Mouse (Mus musculus): ENCODE measurements around the gene Rmi2. TPM values are rescaled to one million over a fixed set of nuclear protein-coding genes. Genes with fewer than 3 reads are reported as not detected.
A peak's percentile ranks its signal among the peaks of the same experiment; 100 is the strongest.
"Not testable (repeated sequence)": the region's sequence is repeated elsewhere in the genome, so short reads cannot be mapped to it uniquely, and the experiment has no call there.

The Rmi2 gene
- polyA plus RNA-seq (2016; fragmentation: Nextera tagmentation; extraction: Ambion mirVana): 2.5 and 4.7 TPM in 2 replicates

- Histone ChIP-seq H3K36me3 (peaks cover 5% of the 10 kb centered on the region), H3K4me1 (replicated peaks) (peaks cover 38% of the 10 kb centered on the region), H3K27me3 (ENCODE audit: insufficient read depth, poor library complexity, severe bottlenecking) (peaks cover 11% of the 10 kb centered on the region), H3K27ac (peak within 1 kb of the TSS; percentile 95), H3K9me3 (no peaks in the 10 kb centered on the region), H3K4me3 (peak within 1 kb of the TSS; percentile 91)
- peak; percentile 89 for DNase-seq (ENCODE audit: low spot score)
- WGBS: 1% methylated on average over 64 of the region's 69 CpGs
These were observed at the start of gene Rmi2 for GRCm38 (mm10) chr16:10834911-10835587. Rmi2 (plus strand) TSS chr16:10835059.

DNA sequence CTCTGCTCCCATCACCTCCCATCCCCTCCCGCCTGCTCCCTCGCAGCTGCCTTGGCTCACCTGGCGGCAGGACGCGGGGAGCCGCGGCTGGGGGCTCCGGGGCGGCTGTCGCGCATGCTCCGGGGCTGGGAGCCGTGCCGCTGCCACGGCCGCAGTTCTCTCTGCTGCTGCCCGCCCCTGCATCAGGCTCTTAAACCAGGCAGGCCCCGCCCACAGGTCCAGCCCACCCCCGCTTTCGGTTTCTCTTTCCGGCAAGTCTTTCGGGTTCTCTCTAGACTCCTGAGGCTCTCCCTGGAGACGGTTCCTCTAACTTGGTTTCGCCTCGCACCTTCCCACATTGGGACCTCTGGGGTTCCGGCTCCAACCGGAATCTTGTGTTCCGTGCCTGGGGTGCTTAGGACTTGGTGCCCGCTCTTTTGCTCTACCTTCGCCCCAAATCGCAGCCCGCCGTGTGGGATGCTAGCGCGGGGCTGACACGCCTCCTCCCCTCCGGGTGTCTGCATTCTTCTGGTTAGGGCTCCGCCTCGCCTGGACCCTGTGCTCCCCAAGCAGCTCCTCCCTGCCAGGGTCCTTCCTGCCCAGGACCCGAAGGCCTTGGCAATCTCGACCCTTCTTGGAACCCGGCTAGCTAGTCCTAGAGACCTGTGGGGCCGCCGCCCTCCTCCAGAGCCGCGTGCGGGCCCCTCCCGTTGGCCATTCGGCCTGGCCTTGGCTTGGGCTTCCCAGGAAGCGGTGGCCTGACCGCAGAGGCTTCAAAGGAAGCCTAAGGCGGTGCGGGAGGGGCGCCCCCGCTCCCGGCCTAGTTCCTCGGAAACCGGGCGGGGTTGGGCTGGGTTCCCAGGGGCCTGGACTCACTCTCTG is 49.3 kb upstream of the Rmi2 start, which contains the start of gene Socs1:
TSS of gene Socs1 (minus strand) at position 166 of the 861 bp plus-strand sequence.
- H3K4me1 ChIP-seq (replicated peaks): peaks cover 58% of the 10 kb centered on the region
- H3K4me3 ChIP-seq: peak within 1 kb of the TSS; percentile 77
- WGBS: under 1% methylated on average over 59 of the region's 59 CpGs
- peaks cover 35% of the 10 kb centered on the region for H3K27me3 ChIP-seq (ENCODE audit: insufficient read depth, poor library complexity, severe bottlenecking)
- H3K36me3 ChIP-seq: no peaks in the 10 kb centered on the region
- DNase-seq (ENCODE audit: low spot score): peak; percentile 91
- no peaks in the 10 kb centered on the region for H3K9me3 ChIP-seq
- H3K27ac ChIP-seq: peak within 1 kb of the TSS; percentile 92

DNA sequence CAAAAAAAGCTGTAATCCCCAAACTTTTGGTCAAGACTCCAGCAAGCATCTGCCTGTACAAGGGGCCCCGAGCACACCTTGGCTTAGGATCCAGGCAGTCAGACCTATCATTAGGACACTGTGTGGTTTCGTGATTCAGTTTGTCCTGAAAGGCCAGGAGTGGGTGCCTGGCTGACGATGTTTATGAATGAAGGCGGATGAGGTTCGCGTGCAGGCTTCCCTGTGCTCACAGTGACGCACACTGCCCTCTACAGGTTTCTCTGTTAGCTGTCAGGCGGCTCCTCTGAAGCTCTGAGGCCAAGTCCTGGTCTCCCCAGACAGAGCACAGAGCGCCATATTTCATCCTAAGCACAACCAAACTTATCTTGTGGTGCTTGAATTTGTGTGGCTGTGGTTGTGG is 48.6 kb upstream of the Rmi2 start:
- Histone ChIP-seq H3K27me3 (ENCODE audit: insufficient read depth, poor library complexity, severe bottlenecking) (peaks cover 30% of the 10 kb centered on the region), H3K9me3 (no peaks in the 10 kb centered on the region), H3K4me1 (replicated peaks) (peaks cover 58% of the 10 kb centered on the region), H3K36me3 (no peaks in the 10 kb centered on the region), H3K4me3 (peak overlapping the region; percentile 77), H3K27ac (peak overlapping the region; percentile 92)
- WGBS: 2% methylated on average over 9 of the region's 9 CpGs
- peak; percentile 86 for DNase-seq (ENCODE audit: low spot score)

DNA sequence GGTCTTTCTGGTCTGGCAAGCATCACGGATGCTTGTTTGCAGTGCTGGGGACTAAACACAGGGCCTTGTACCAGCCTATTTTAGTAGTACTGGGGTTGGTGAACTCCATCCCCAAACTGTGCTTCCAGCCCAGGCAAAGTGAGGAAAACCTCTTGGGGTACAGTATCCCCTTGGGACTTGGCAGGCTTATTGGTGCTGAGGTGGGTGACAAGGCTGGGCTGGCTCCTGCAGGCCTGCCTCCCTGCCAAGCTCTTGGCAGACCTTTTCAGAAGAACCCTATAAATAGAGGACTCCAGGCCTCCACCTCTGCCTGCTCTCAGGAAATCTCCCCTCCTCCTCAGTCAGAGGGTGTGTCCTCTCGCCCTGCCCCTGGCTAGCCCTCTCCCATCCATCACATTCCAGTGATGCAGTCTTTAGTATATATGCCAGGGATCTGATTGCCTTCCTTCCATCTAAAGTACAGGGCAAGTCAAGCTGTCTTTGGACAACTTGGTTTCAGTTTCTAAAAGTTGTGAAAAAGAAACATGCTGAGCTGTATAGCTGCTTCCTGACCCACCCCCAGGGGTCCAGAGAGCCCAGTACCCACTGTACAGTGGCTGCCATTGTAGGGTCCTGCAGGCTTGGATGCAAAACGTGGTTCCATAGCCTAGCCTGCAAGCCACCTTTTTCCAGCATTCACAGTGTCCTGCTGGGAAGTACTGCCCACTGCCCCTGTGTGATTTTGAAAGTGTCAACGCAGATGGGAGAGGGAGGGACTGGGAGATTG is 47.9 kb upstream of the Rmi2 start:
- Histone ChIP-seq H3K4me3 (no peak overlapping the region), H3K9me3 (no peaks in the 10 kb centered on the region), H3K27me3 (ENCODE audit: insufficient read depth, poor library complexity, severe bottlenecking) (peaks cover 30% of the 10 kb centered on the region), H3K4me1 (replicated peaks) (peaks cover 53% of the 10 kb centered on the region), H3K36me3 (no peaks in the 10 kb centered on the region), H3K27ac (no peak overlapping the region)
- DNase-seq (ENCODE audit: low spot score): no peak
- 64% methylated on average over 4 of the region's 4 CpGs for WGBS

- H3K27ac ChIP-seq: no peak overlapping the region
- no peak for DNase-seq (ENCODE audit: low spot score)
- 81% methylated on average over 7 of the region's 7 CpGs for WGBS
- H3K4me3 ChIP-seq: no peak overlapping the region
- H3K4me1 ChIP-seq (replicated peaks): peaks cover 46% of the 10 kb centered on the region
- no peaks in the 10 kb centered on the region for H3K36me3 ChIP-seq
- H3K27me3 ChIP-seq (ENCODE audit: insufficient read depth, poor library complexity, severe bottlenecking): peaks cover 26% of the 10 kb centered on the region
- H3K9me3 ChIP-seq: no peaks in the 10 kb centered on the region
These were observed 47.3 kb upstream of the Rmi2 start for GRCm38 (mm10) chr16:10787548-10788058.

DNA sequence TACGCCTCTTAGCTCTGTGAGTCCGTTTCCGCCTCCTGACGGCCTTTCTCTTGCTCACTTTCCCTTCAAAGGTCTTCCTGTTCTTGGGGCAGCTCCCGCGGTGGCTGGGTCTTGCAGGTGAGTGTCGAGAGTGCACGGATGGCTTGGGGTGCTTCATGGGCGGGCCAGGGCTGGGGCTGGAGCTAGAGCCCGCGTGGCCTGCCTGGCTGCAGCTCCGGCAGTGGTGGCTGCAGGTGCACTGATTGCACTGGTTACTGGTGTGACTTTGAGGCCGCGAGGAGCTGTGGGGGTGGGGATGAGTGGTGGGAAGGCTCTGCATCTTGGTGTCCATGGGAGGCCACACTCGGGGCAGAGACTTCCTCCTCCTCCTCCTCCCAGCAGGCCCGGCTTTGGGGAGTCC is 46.6 kb upstream of the Rmi2 start, which contains the start of gene Tnp2:
TSS of gene Tnp2 (minus strand) at position 390 of the 400 bp plus-strand sequence.
- DNase-seq (ENCODE audit: low spot score): no peak
- WGBS: 52% methylated on average over 16 of the region's 16 CpGs
- H3K36me3 ChIP-seq: no peaks in the 10 kb centered on the region
- peaks cover 20% of the 10 kb centered on the region for H3K27me3 ChIP-seq (ENCODE audit: insufficient read depth, poor library complexity, severe bottlenecking)
- H3K27ac ChIP-seq: no peak within 1 kb of the TSS
- 0 out of 2 replicates have a peak within 1 kb of the TSS, but pooled peaks have one; percentile 11 for H3K4me3 ChIP-seq
- no peaks in the 10 kb centered on the region for H3K9me3 ChIP-seq
- H3K4me1 ChIP-seq (replicated peaks): peaks cover 40% of the 10 kb centered on the region

DNA sequence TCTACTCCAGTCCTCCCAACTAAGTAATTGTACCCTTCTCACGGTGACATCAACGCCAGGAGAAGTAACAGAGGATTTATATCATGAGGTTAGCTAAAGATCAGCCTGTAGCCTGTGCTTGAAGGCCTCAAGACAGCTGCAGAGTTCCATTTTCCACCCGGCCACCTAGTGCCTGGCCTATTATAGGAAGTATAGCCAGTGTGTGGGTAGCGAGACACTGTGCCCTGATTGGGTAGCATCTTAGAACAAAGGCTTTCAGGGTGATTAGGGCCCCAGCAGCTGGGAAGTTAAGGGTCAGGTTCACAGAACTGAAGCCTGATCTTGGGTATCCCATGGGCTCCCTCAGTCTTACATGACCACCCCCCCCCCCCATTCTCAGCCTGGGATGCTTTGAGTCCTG is 46.0 kb upstream of the Rmi2 start:
- no peak overlapping the region for H3K4me3 ChIP-seq
- no peak for DNase-seq (ENCODE audit: low spot score)
- WGBS: 58% methylated on average over 4 of the region's 4 CpGs
- no peaks in the 10 kb centered on the region for H3K36me3 ChIP-seq
- H3K4me1 ChIP-seq (replicated peaks): peaks cover 38% of the 10 kb centered on the region
- peaks cover 14% of the 10 kb centered on the region for H3K27me3 ChIP-seq (ENCODE audit: insufficient read depth, poor library complexity, severe bottlenecking)
- H3K9me3 ChIP-seq: no peaks in the 10 kb centered on the region
- no peak overlapping the region for H3K27ac ChIP-seq

GRCm38 (mm10) chr16:10790702-10791101 is 44.2 kb upstream of the Rmi2 start, which contains the start of gene Prm3:
Prm3 (minus strand) TSS chr16:10790914.
- H3K4me3 ChIP-seq: no peak within 1 kb of the TSS
- DNase-seq (ENCODE audit: low spot score): no peak
- H3K27ac ChIP-seq: no peak within 1 kb of the TSS
- no peaks in the 10 kb centered on the region for H3K36me3 ChIP-seq
- no peaks in the 10 kb centered on the region for H3K9me3 ChIP-seq
- peaks cover 15% of the 10 kb centered on the region for H3K27me3 ChIP-seq (ENCODE audit: insufficient read depth, poor library complexity, severe bottlenecking)
- peaks cover 27% of the 10 kb centered on the region for H3K4me1 ChIP-seq (replicated peaks)
- WGBS: 81% methylated on average over 9 of the region's 9 CpGs

DNA sequence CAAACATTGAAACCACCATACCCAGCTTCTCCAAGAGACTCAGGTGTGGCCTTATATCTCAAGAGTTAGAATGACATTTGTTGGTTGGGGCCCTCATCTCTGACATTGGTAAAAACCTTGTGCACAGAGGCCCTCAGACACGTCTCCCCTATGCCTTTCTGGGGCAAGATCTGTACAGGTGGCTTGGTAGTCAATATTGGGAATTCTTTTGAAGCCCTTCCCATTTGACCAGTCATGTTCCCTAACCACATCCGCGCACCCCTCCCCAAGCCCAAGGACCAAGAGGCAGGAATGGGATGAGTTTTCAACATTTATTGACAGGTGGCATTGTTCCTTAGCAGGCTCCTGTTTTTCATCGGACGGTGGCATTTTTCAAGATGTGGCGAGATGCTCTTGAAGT is 38.8 kb upstream of the Rmi2 start, which contains the start of gene Prm2:
TSS of gene Prm2 (minus strand) at position 101 of the 400 bp plus-strand sequence.
- Histone ChIP-seq H3K27ac (no peak within 1 kb of the TSS), H3K4me3 (no peak within 1 kb of the TSS), H3K9me3 (no peaks in the 10 kb centered on the region), H3K27me3 (ENCODE audit: insufficient read depth, poor library complexity, severe bottlenecking) (peaks cover 31% of the 10 kb centered on the region), H3K4me1 (replicated peaks) (no peaks in the 10 kb centered on the region), H3K36me3 (no peaks in the 10 kb centered on the region)
- DNase-seq (ENCODE audit: low spot score): no peak
- WGBS: 83% methylated on average over 6 of the region's 6 CpGs

DNA sequence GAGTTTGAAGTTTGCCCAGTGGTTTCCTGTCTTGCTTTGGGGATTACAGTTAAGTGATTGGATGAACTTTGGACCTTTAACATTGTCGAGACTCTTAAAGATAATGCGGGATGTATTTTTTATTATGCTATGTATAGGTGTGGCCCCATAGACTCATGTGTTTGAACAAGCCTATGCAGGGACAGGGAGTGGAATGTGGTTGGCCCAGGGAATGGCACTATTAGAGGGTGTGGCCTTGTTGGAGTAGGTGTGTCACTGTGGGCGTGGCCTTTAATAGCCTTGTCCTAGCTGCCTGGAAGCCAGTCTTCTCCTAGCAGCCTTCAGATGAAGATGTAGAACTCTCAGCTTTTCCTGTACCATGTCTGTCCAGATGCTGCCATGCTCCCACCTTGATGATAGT is 32.4 kb upstream of the Rmi2 start:
- H3K27ac ChIP-seq; H3K27me3 ChIP-seq (ENCODE audit: insufficient read depth, poor library complexity, severe bottlenecking); H3K4me3 ChIP-seq; H3K4me1 ChIP-seq (replicated peaks); H3K9me3 ChIP-seq; DNase-seq (ENCODE audit: low spot score); H3K36me3 ChIP-seq: not testable (repeated sequence)
- 91% methylated on average over 3 of the region's 3 CpGs for WGBS

DNA sequence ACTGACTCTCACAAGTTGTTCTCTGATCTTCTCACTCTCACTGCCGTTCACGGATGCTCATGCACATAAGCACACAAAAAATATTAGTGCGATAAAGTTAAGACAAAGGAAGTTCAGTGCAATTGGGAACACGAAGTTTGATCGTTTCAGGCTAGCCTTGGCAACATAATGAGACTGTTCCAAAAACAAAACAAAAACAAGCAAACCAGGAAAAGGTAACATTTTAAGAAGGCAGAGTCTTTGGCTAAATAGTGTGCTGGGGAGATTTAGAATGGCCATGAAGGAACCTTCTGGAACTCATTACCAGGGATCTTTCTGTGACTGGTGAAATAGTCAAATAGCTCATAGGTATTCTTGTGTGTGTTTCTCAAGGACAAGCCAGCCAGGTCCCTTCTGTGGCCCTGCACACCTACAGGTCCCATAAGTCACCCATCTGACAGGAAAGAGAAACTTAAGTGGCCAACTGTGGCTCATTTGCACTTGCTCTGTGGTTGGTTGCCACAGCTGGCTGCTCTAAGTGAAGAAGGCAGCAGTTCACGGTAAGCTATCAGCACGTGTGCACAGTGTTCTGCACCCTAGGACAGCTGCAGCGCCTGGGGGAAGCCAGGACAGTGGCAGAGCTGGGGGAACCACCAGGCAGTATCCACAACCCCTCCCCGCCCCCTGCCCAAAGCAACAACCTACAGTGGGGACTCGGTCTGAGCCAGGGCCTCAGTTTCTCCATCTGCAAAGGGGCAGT is 28.9 kb upstream of the Rmi2 start, which contains the start of gene Prm1:
TSS of gene Prm1 (minus strand) at position 51 of the 739 bp plus-strand sequence.
- H3K4me3 ChIP-seq: no peak within 1 kb of the TSS
- peaks cover 5% of the 10 kb centered on the region; the same call in 1 of the 2 replicates for H3K4me1 ChIP-seq (replicated peaks)
- no peaks in the 10 kb centered on the region for H3K27me3 ChIP-seq (ENCODE audit: insufficient read depth, poor library complexity, severe bottlenecking)
- no peak for DNase-seq (ENCODE audit: low spot score)
- no peaks in the 10 kb centered on the region for H3K9me3 ChIP-seq
- 75% methylated on average over 10 of the region's 10 CpGs for WGBS
- no peak within 1 kb of the TSS for H3K27ac ChIP-seq
- no peaks in the 10 kb centered on the region for H3K36me3 ChIP-seq
